Mouse (Mus musculus) lung, embryonic 16.5 days (tissue): ENCODE measurements around the gene Zfpm1. TPM values are rescaled to one million over a fixed set of nuclear protein-coding genes. Genes with fewer than 3 reads are reported as not detected.

Experiments used
- ATAC-seq: fragments of 200-750 bp; cut with Nextera tagmentation; 2 replicates; pipeline ENCODE4 v1.8.0; 2017; ENCODE audit warnings: low read depth, mild to moderate bottlenecking, moderate library complexity
- H3K27ac ChIP-seq: fragments of 300-500 bp; sonication (generic); 2 replicates; pipeline ENCODE4 v1.5.1; 2014; ENCODE audit warnings: mild to moderate bottlenecking, control low read depth, low read length
- H3K27me3 ChIP-seq: fragments of 300-500 bp; sonication (generic); 2 replicates; pipeline ENCODE4 v1.6.1; 2014; ENCODE audit warnings: low read depth, low read length, mixed read lengths; ENCODE audit not compliant: control insufficient read depth, insufficient read depth
- H3K36me3 ChIP-seq: fragments of 300-500 bp; sonication (generic); 2 replicates; pipeline ENCODE4 v1.6.1; 2014; ENCODE audit warnings: low read length; ENCODE audit not compliant: control insufficient read depth, insufficient read depth
- H3K4me1 ChIP-seq: fragments of 300-500 bp; sonication (generic); replicated peaks from 2 replicates; pipeline ENCODE4 v1.6.1; 2014; ENCODE audit warnings: low read length, mixed read lengths; ENCODE audit not compliant: control insufficient read depth, insufficient read depth
- H3K4me2 ChIP-seq: fragments of 300-500 bp; sonication (generic); 2 replicates; pipeline ENCODE4 v1.6.1; 2014; ENCODE audit warnings: low read depth, low read length, control low read depth
- H3K4me3 ChIP-seq: fragments of 300-500 bp; sonication (generic); 2 replicates; pipeline ENCODE4 v1.5.1; 2014; ENCODE audit warnings: mild to moderate bottlenecking, low read length, control low read depth
- H3K9ac ChIP-seq: fragments of 300-500 bp; sonication (generic); 2 replicates; pipeline ENCODE4 v1.6.1; 2014; ENCODE audit warnings: low read length, control low read depth
- H3K9me3 ChIP-seq: fragments of 300-500 bp; sonication (generic); 2 replicates; pipeline ENCODE4 v1.6.1; 2016; ENCODE audit warnings: low read length; ENCODE audit not compliant: control insufficient read depth
- WGBS: fragments of 180-500 bp; shearing (Covaris S2); extraction: QIAGEN DNeasy Blood & Tissue Kit; methylation state at CpG from one replicate; pipeline ENCODE4 v1.1.7; 2014; 5-methylcytosine and 5-hydroxymethylcytosine counted together
- polyA plus RNA-seq: library from polyadenylated mRNA; unstranded; fragments of >200 nt; fragmentation: Nextera tagmentation; extraction: Ambion mirVana; gene quantifications from 2 replicates; pipeline ENCODE4 v1.2.1, GENCODE M21; 2015

Gene Zfpm1
- polyA plus RNA-seq, 1 experiment from 2014 or later = 1.2 TPM

GRCm38 (mm10) chr8:122333531-122333930 is 51.6 kb downstream of the Zfpm1 start:
- ATAC-seq = no peak
- H3K4me2 ChIP-seq = no peak overlapping the region
- H3K9me3 ChIP-seq = no peaks in the 10 kb centered on the region
- no peak overlapping the region for H3K27ac ChIP-seq
- H3K36me3 ChIP-seq = no peaks in the 10 kb centered on the region; the same call in 1 of the 2 replicates
- H3K9ac ChIP-seq = no peak overlapping the region
- peaks cover 32% of the 10 kb centered on the region for H3K4me1 ChIP-seq
- 87% methylated on average over 7 of the region's 7 CpGs for WGBS
- peaks cover 24% of the 10 kb centered on the region for H3K27me3 ChIP-seq
- H3K4me3 ChIP-seq = no peak overlapping the region

- Histone ChIP-seq H3K9me3 (no peaks in the 10 kb centered on the region), H3K4me3 (no peak overlapping the region), H3K4me2 (no peak overlapping the region), H3K4me1 (peaks cover 30% of the 10 kb centered on the region), H3K27me3 (peaks cover 24% of the 10 kb centered on the region), H3K27ac (no peak overlapping the region), H3K36me3 (no peaks in the 10 kb centered on the region; the same call in 1 of the 2 replicates), H3K9ac (no peak overlapping the region)
- 89% methylated on average over 13 of the region's 13 CpGs for WGBS
- ATAC-seq = no peak
These were observed 53.0 kb downstream of the Zfpm1 start for GRCm38 (mm10) chr8:122334791-122335490.

- peak overlapping the region; percentile 65 for H3K9ac ChIP-seq
- H3K27me3 ChIP-seq = peaks cover 24% of the 10 kb centered on the region
- H3K36me3 ChIP-seq = no peaks in the 10 kb centered on the region; the same call in 1 of the 2 replicates
- no peak overlapping the region for H3K27ac ChIP-seq
- WGBS = 21% methylated on average over 44 of the region's 57 CpGs
- ATAC-seq = peak; percentile 29
- peak overlapping the region; percentile 97 for H3K4me2 ChIP-seq
- peaks cover 26% of the 10 kb centered on the region for H3K4me1 ChIP-seq
- no peaks in the 10 kb centered on the region for H3K9me3 ChIP-seq
- peak overlapping the region; percentile 57 for H3K4me3 ChIP-seq
These were observed 53.8 kb downstream of the Zfpm1 start for GRCm38 (mm10) chr8:122335638-122336250.

- 15% methylated on average over 73 of the region's 81 CpGs for WGBS
- no peaks in the 10 kb centered on the region; the same call in 1 of the 2 replicates for H3K36me3 ChIP-seq
- H3K27ac ChIP-seq = no peak overlapping the region
- ATAC-seq = peak; percentile 74
- peak overlapping the region; percentile 97 for H3K4me2 ChIP-seq
- peaks cover 24% of the 10 kb centered on the region for H3K27me3 ChIP-seq
- peak overlapping the region; percentile 65 for H3K9ac ChIP-seq
- no peaks in the 10 kb centered on the region for H3K9me3 ChIP-seq
- peaks cover 21% of the 10 kb centered on the region for H3K4me1 ChIP-seq
- H3K4me3 ChIP-seq = peak overlapping the region; percentile 57
These were observed 54.4 kb downstream of the Zfpm1 start for GRCm38 (mm10) chr8:122336251-122336910.

GRCm38 (mm10) chr8:122338852-122339251 is 56.9 kb downstream of the Zfpm1 start:
- H3K36me3 ChIP-seq = no peaks in the 10 kb centered on the region; the same call in 1 of the 2 replicates
- no peak overlapping the region for H3K27ac ChIP-seq
- H3K4me1 ChIP-seq = peaks cover 23% of the 10 kb centered on the region
- no peak overlapping the region for H3K4me3 ChIP-seq
- no peak for ATAC-seq
- H3K27me3 ChIP-seq = peaks cover 26% of the 10 kb centered on the region
- H3K4me2 ChIP-seq = no peak overlapping the region
- whole genome bisulfite sequencing = 58% methylated on average over 6 of the region's 6 CpGs
- no peaks in the 10 kb centered on the region for H3K9me3 ChIP-seq
- H3K9ac ChIP-seq = no peak overlapping the region

- no peak overlapping the region for H3K27ac ChIP-seq
- no peaks in the 10 kb centered on the region for H3K9me3 ChIP-seq
- H3K36me3 ChIP-seq = no peaks in the 10 kb centered on the region
- 74% methylated on average over 3 of the region's 3 CpGs for WGBS
- H3K4me1 ChIP-seq = peaks cover 27% of the 10 kb centered on the region
- ATAC-seq = no peak
- no peak overlapping the region for H3K4me3 ChIP-seq
- H3K4me2 ChIP-seq = no peak overlapping the region
- H3K27me3 ChIP-seq = peaks cover 21% of the 10 kb centered on the region
- no peak overlapping the region for H3K9ac ChIP-seq
These were observed 58.8 kb downstream of the Zfpm1 start for GRCm38 (mm10) chr8:122340761-122341160.

- no peak for ATAC-seq
- Histone ChIP-seq H3K4me1 (peaks cover 19% of the 10 kb centered on the region), H3K9ac (no peak overlapping the region), H3K27me3 (peaks cover 15% of the 10 kb centered on the region), H3K9me3 (no peaks in the 10 kb centered on the region), H3K36me3 (no peaks in the 10 kb centered on the region), H3K4me2 (no peak overlapping the region), H3K4me3 (no peak overlapping the region), H3K27ac (no peak overlapping the region)
- 74% methylated on average over 6 of the region's 6 CpGs for WGBS
These were observed 59.8 kb downstream of the Zfpm1 start for GRCm38 (mm10) chr8:122341790-122342189.

- Histone ChIP-seq H3K9me3 (no peaks in the 10 kb centered on the region), H3K27ac (no peak overlapping the region), H3K27me3 (peaks cover 11% of the 10 kb centered on the region), H3K4me1 (peaks cover 19% of the 10 kb centered on the region), H3K36me3 (no peaks in the 10 kb centered on the region), H3K4me2 (no peak overlapping the region), H3K4me3 (no peak overlapping the region), H3K9ac (no peak overlapping the region)
- WGBS = 29% methylated on average over 5 of the region's 5 CpGs
- ATAC-seq = no peak
These were observed 60.4 kb downstream of the Zfpm1 start for GRCm38 (mm10) chr8:122342362-122342761.

GRCm38 (mm10) chr8:122342806-122343209 is 60.9 kb downstream of the Zfpm1 start:
- H3K9me3 ChIP-seq = no peaks in the 10 kb centered on the region
- H3K4me1 ChIP-seq = peaks cover 19% of the 10 kb centered on the region
- no peaks in the 10 kb centered on the region for H3K36me3 ChIP-seq
- peak overlapping the region; percentile 26; the same call in 1 of the 2 replicates for H3K9ac ChIP-seq
- H3K27ac ChIP-seq = no peak overlapping the region
- WGBS = 2% methylated on average over 9 of the region's 9 CpGs
- peak overlapping the region; percentile 49; the same call in 1 of the 2 replicates for H3K4me2 ChIP-seq
- peak; percentile 21; the same call in 1 of the 2 replicates for ATAC-seq
- H3K27me3 ChIP-seq = peaks cover 7% of the 10 kb centered on the region; the same call in 1 of the 2 replicates
- H3K4me3 ChIP-seq = peak overlapping the region; percentile 7; the same call in 1 of the 2 replicates
